Mouse (Mus musculus) testis, adult 2 months (tissue): ENCODE data around the gene Pcsk4. TPM values are rescaled to one million over a fixed set of nuclear protein-coding genes. Genes with fewer than 3 reads are reported as not detected.

Experiments used
- H3K27ac ChIP-seq: fragments of 200-500 bp; 2 replicates; pipeline ENCODE4 v1.5.1; 2012; ENCODE audit warnings: low read depth, low read length; ENCODE audit not compliant: control insufficient read depth, insufficient read depth
- H3K27me3 ChIP-seq: fragments of 200-500 bp; 2 replicates; pipeline ENCODE4 v1.6.1; 2012; ENCODE audit warnings: mild to moderate bottlenecking, low read length, moderate library complexity; ENCODE audit not compliant: control insufficient read depth, insufficient read depth
- H3K36me3 ChIP-seq: fragments of 200-500 bp; 2 replicates; pipeline ENCODE4 v1.6.1; 2012; ENCODE audit warnings: mild to moderate bottlenecking, low read length; ENCODE audit not compliant: control insufficient read depth, insufficient read depth
- H3K4me1 ChIP-seq: fragments of 200-500 bp; 2 replicates; pipeline ENCODE4 v1.6.1; 2012; ENCODE audit warnings: low read length; ENCODE audit not compliant: control insufficient read depth, insufficient read depth
- H3K4me3 ChIP-seq: fragments of 200-500 bp; 2 replicates; pipeline ENCODE4 v1.5.1; 2012; ENCODE audit warnings: low read depth, mild to moderate bottlenecking, low read length, moderate library complexity, mixed read lengths; ENCODE audit not compliant: control insufficient read depth
- CTCF ChIP-seq: fragments of 200-500 bp; IDR thresholded peaks from 2 replicates; pipeline ENCODE4 v1.5.1; 2012; ENCODE audit warnings: low read depth, mild to moderate bottlenecking, inconsistent platforms, low read length, moderate library complexity; ENCODE audit not compliant: control insufficient read depth, insufficient read depth, insufficient replicate concordance
- POLR2A ChIP-seq: fragments of 200-500 bp; IDR thresholded peaks from 2 replicates; pipeline ENCODE4 v1.6.1; 2012; ENCODE audit warnings: low read depth, mild to moderate bottlenecking, inconsistent platforms, low read length, moderate library complexity; ENCODE audit not compliant: control insufficient read depth
- polyA plus RNA-seq: library from polyadenylated mRNA; depleted of rRNA; stranded (reverse); fragments of >200 nt; gene quantifications from 2 replicates; pipeline ENCODE4 v1.2.3, GENCODE M21; 2012

The Pcsk4 gene
- polyA plus RNA-seq, 1 experiment: 326 TPM

DNA sequence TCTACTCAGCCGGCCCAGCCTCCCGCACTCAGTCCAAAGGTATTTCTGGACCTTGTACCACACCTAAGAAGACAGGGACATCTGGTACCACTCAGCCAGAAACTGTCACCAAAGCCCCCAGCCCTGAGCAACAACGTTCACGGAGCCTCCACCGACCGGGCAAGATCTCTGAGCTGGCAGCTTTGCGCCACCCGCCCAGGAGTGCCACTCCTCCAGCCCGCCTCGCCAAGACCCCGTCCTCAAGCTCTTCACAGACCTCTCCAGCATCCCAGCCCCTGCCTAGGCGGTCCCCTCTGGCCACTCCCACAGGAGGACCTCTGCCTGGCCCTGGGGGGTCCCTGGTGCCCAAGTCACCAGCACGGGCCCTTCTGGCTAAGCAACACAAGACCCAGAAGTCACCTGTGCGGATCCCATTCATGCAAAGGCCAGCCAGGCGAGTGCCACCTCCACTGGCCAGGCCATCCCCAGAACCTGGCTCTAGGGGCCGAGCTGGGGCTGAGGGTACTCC is 14.8 kb downstream of the Pcsk4 start:
- peaks cover 19% of the 10 kb centered on the region for H3K4me1 ChIP-seq
- no peak overlapping the region for H3K27ac ChIP-seq
- no peaks in the 10 kb centered on the region for H3K27me3 ChIP-seq
- 0 out of 2 replicates have a peak overlapping the region, but pooled peaks have one; percentile 9 for H3K4me3 ChIP-seq
- TF ChIP-seq POLR2A: no peak
- no peak for TF ChIP-seq CTCF
- no peaks in the 10 kb centered on the region for H3K36me3 ChIP-seq

DNA sequence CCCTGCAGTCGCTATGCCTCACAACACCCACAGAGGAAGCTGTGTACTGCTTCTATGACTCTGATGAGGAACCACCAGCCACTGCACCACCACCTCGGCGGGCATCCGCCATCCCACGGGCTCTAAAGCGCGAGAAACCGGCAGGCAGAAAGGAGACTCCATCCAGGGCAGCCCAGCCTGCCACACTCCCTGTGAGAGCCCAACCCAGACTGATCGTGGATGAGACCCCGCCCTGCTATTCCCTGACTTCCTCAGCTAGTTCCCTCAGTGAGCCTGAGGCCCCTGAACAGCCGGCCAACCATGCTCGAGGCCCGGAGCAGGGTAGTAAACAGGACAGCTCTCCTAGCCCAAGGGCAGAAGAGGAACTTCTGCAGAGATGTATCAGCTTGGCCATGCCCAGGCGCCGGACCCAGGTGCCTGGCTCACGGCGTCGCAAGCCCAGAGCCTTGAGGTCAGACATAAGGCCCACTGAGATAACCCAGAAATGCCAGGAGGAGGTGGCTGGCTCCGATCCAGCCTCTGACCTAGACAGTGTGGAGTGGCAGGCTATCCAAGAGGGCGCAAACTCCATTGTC is 15.6 kb downstream of the Pcsk4 start:
- no peaks in the 10 kb centered on the region for H3K27me3 ChIP-seq
- H3K27ac ChIP-seq: no peak overlapping the region
- H3K36me3 ChIP-seq: no peaks in the 10 kb centered on the region
- TF ChIP-seq CTCF (no peak), POLR2A (no peak)
- H3K4me1 ChIP-seq: peaks cover 19% of the 10 kb centered on the region
- no peak overlapping the region for H3K4me3 ChIP-seq

DNA sequence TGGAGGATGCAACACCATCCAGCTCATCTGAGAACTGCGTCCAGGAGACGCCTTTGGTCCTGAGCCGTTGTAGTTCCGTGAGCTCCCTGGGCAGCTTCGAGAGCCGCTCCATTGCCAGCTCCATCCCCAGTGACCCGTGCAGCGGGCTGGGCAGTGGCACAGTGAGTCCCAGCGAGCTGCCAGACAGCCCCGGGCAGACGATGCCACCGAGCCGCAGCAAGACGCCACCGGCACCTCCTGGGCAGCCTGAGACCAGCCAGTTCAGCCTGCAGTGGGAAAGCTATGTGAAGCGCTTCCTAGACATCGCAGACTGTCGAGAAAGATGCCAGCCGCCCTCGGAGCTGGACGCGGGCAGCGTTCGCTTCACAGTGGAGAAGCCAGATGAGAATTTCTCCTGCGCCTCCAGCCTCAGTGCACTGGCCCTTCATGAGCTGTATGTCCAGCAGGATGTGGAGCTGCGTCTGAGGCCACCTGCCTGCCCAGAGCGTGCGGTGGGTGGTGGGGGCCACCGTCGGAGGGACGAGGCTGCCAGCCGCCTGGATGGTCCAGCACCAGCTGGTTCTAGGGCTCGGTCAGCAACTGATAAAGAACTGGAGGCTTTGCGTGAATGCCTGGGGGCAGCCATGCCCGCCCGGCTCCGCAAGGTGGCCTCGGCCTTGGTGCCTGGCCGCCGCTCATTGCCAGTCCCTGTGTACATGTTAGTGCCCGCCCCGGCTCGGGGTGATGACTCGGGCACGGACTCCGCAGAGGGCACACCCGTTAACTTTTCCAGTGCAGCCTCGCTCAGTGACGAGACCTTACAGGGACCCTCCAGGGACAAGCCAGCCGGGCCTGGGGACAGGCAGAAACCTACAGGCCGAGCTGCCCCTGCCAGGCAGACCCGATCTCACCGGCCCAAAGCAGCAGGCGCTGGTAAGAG is 16.5 kb downstream of the Pcsk4 start:
- Histone ChIP-seq H3K27me3 (no peaks in the 10 kb centered on the region), H3K27ac (no peak overlapping the region), H3K36me3 (no peaks in the 10 kb centered on the region), H3K4me1 (peaks cover 19% of the 10 kb centered on the region), H3K4me3 (no peak overlapping the region)
- TF ChIP-seq CTCF (no peak), POLR2A (no peak)

DNA sequence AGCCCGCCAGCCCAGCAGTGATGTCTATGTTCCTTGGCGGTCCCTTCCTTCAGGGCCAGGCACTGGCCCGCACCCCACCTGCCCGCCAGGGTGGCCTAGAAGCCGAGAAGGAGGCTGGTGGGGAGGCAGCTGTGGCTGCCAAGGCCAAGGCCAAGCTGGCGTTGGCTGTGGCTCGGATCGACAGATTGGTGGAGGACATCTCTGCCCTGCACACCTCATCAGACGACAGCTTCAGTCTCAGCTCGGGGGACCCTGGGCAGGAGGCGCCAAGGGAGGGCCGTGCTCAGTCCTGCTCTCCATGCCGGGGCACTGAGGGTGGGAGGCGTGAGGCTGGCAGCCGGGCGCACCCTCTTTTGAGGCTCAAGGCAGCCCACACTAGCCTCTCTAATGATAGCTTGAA is 17.7 kb downstream of the Pcsk4 start:
- H3K4me1 ChIP-seq: peaks cover 19% of the 10 kb centered on the region
- no peaks in the 10 kb centered on the region for H3K27me3 ChIP-seq
- no peaks in the 10 kb centered on the region for H3K36me3 ChIP-seq
- TF ChIP-seq POLR2A (no peak), CTCF (no peak)
- H3K27ac ChIP-seq: no peak overlapping the region
- no peak overlapping the region for H3K4me3 ChIP-seq

DNA sequence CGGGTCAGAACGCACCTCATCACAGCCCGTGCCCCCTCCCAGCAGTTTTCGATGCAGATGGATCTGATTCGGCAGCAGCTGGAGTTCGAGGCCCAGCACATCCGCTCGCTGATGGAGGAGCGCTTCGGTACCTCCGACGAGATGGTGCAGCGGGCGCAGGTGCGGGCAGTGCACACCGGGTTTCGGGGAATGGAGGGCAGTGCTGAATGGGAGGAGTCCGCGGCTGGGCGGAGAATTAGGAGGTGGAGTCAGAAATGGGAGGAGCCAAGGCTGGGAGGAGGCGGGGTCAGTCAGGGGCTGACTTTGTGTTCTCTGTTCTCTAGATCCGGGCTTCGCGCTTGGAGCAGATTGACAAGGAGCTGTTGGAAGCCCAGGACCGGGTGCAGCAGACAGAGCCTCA is 24.4 kb downstream of the Pcsk4 start:
- H3K27ac ChIP-seq: no peak overlapping the region
- peak overlapping the region; percentile 33 for H3K4me3 ChIP-seq
- H3K27me3 ChIP-seq: no peaks in the 10 kb centered on the region
- TF ChIP-seq CTCF (no peak), POLR2A (no peak)
- no peaks in the 10 kb centered on the region; the same call in none of the 2 replicates for H3K4me1 ChIP-seq
- no peaks in the 10 kb centered on the region for H3K36me3 ChIP-seq

DNA sequence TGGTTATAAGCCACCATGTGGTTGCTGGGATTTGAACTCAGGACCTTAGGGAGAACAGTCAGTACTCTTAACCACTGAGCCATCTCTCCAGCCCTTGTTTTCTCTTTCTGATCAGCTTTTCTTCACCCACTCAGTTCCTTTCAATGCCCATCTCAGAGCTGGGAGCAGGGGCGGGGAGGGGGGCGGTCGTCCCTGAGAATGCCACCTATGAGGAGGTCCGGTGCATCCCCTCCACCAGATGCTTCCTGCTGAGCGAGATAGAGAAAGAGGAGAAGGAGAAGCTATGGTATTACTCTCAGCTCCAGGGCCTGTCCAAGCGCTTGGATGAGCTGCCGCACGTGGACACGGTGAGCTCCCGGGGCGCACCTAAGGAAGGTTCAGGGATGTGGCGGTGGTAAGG is 24.8 kb downstream of the Pcsk4 start:
- TF ChIP-seq POLR2A: no peak
- Histone ChIP-seq H3K27me3 (no peaks in the 10 kb centered on the region), H3K36me3 (no peaks in the 10 kb centered on the region), H3K4me3 (peak overlapping the region; percentile 33), H3K4me1 (peaks cover 3% of the 10 kb centered on the region), H3K27ac (no peak overlapping the region)

DNA sequence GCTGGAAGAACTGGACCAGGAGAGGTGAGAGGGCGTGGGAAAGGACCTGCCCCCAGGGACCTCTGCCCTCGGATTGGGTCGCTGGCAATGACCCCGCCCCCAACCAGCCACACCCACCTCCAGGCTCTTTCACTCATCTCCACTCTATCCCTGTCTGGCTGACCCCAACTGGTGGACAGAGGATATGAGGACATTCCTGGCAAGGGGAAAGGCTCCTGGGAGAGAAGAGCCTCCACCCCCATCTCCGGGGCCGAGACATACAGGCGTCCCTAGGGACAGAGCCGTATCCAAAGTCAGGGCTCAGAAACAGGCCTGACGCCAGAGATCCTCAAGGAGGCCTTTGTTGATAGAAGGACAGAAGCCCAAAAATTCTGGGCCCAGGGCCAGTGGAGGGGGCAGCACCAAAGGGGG is 26.8 kb downstream of the Pcsk4 start:
- Histone ChIP-seq H3K4me3 (no peak overlapping the region), H3K36me3 (no peaks in the 10 kb centered on the region)

More for the DNA sequence above, 26.8 kb downstream of the Pcsk4 start:
- Histone ChIP-seq H3K4me1 (peaks cover 10% of the 10 kb centered on the region), H3K27ac (no peak overlapping the region), H3K27me3 (no peaks in the 10 kb centered on the region)
- TF ChIP-seq POLR2A (no peak), CTCF (no peak)
